ENCODE assay signal across 28 mouse cellular contexts in the genomic region with DNA sequence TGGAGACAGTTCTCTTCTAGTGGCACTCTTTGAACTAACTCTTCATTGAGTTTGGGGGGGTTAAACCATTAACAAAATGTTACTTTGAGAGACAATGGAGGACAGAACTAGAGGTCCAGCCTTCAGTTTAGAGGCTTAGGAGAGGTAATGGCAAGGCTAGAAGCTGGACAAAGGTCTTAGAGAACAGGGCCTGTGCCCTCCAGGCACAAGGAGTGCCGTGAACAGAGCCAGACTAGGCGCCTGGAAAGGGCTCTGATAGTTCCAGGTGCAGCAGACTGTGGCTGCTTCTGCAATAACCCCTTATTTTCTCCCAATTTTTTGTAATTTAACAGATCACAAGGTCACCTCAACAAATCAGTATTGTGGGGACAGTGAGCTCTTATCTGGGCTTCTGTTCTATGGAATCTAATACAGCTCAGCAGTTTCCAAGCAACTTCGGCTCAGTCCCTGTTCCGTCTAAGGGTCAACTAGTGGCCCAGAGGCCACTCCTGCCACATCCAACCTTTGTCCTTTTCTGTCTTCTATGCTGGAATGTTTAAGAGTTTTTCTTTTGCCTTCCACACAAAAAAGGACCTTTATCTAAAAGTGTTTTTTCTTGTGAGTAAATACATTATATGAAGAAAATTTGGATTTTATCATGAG. TPM values are rescaled to one million over a fixed set of nuclear protein-coding genes. Genes with fewer than 3 reads are reported as not detected.
DNase-seq lines count a peak whose midpoint lies in the region; ATAC-seq and TF ChIP-seq lines count a peak whose summit lies in the region.
"Had no signal": no experiment of that assay in that cellular context is flagged by ENCODE, and none has a peak within 500 bp of the region (broad histone marks: within the 10 kb centered on the region; RNA-seq: fewer than 3 reads in every experiment).

No protein-coding gene starts in this region.

- H3K4me3 ChIP-seq in kidney, embryonic 14.5 days (ENCODE audit: low read length): no peak overlapping the region
- no peak overlapping the region for H3K4me3 ChIP-seq in ES-Bruce4 (ENCODE audit: low read depth, low read length)
- H3K4me3 ChIP-seq in embryonic facial prominence, embryonic 10.5 days: no peak overlapping the region
- H3K4me3 ChIP-seq in limb, embryonic 12.5 days (replicated peaks): no peak overlapping the region
- H3K4me3 ChIP-seq: embryonic facial prominence, embryonic 13.5 days; erythroblast, embryonic 14.5 days; heart, embryonic 12.5 days; hindbrain, embryonic 10.5 days; left cerebral cortex, adult 2 months had no signal

- no peaks in the 10 kb centered on the region for H3K27me3 ChIP-seq in kidney, embryonic 14.5 days (ENCODE audit: control insufficient read depth, insufficient read depth, low read length)
- H3K27me3 ChIP-seq in ES-Bruce4 (ENCODE audit: control insufficient read depth, insufficient read depth, low read length, poor library complexity, severe bottlenecking): no peaks in the 10 kb centered on the region
- H3K27me3 ChIP-seq in embryonic facial prominence, embryonic 10.5 days (replicated peaks; ENCODE audit: low read depth, poor library complexity, severe bottlenecking): peaks cover 30% of the 10 kb centered on the region; the same call in 1 of the 2 replicates
- H3K27me3 ChIP-seq in limb, embryonic 12.5 days: peaks cover 12% of the 10 kb centered on the region
- H3K27me3 ChIP-seq: CH12.LX had no signal

- no peak for TF ChIP-seq POLR2A in ES-Bruce4 (IDR thresholded peaks at IDR 0.05; ENCODE audit: insufficient read depth, low read length)

- DNase-seq in kidney, adult 8-10 months: no peak
- DNase-seq in embryonic facial prominence, embryonic 10.5 days (ENCODE audit: low spot score): peak; percentile 24
- DNase-seq in layer of hippocampus, adult 18-20 months (ENCODE audit: low spot score in 2 of 2): no peak
- no peak for DNase-seq in spleen, adult 18-20 months
- DNase-seq: adrenal gland, adult 8-10 months; B cell, adult 2 months; cerebellum, adult 18-20 months; cerebellum, postnatal 14 days; heart, postnatal 10 days; lung, adult 2 months; lung, postnatal 14 days; right cerebral cortex, postnatal 4 days had no signal

- no peaks in the 10 kb centered on the region for H3K9me3 ChIP-seq in kidney, embryonic 14.5 days (ENCODE audit: control insufficient read depth, low read length)
- H3K9me3 ChIP-seq in ES-Bruce4 (replicated peaks; ENCODE audit: control insufficient read depth, insufficient read depth, low read length, poor library complexity, severe bottlenecking): no peaks in the 10 kb centered on the region
- no peaks in the 10 kb centered on the region for H3K9me3 ChIP-seq in embryonic facial prominence, embryonic 10.5 days
- H3K9me3 ChIP-seq in limb, embryonic 12.5 days: no peaks in the 10 kb centered on the region
- H3K9me3 ChIP-seq: embryonic facial prominence, embryonic 13.5 days; heart, embryonic 12.5 days; hindbrain, embryonic 10.5 days had no signal

- H3K4me2 ChIP-seq in kidney, embryonic 14.5 days (replicated peaks; ENCODE audit: low read depth, low read length): no peak overlapping the region
- H3K4me2 ChIP-seq in limb, embryonic 12.5 days: no peak overlapping the region
- H3K4me2 ChIP-seq: heart, embryonic 12.5 days; liver, embryonic 11.5 days; midbrain, embryonic 11.5 days had no signal

- peak; percentile 55; the same call in 1 of the 2 replicates for ATAC-seq in kidney, embryonic 14.5 days (ENCODE audit: low FRiP score, low TSS enrichment)
- ATAC-seq in limb, embryonic 12.5 days (ENCODE audit: insufficient number of reproducible peaks, insufficient read depth, low FRiP score, low TSS enrichment, low read depth): no peak
- ATAC-seq: activated CD4-positive, CD25-positive, alpha-beta regulatory T cell, adult 4 months; forebrain, embryonic 14.5 days; hindbrain, postnatal 0 days had no signal

- no peak for TF ChIP-seq CTCF in ES-Bruce4 (IDR thresholded peaks at IDR 0.05; ENCODE audit: low read depth, low read length)

- no peaks in the 10 kb centered on the region for H3K4me1 ChIP-seq in kidney, embryonic 14.5 days (ENCODE audit: control insufficient read depth, insufficient read depth, low read length)
- no peaks in the 10 kb centered on the region for H3K4me1 ChIP-seq in ES-Bruce4 (ENCODE audit: control insufficient read depth, insufficient read depth, low read length)
- H3K4me1 ChIP-seq in embryonic facial prominence, embryonic 10.5 days: peaks cover 16% of the 10 kb centered on the region
- H3K4me1 ChIP-seq in limb, embryonic 12.5 days (replicated peaks): peaks cover 10% of the 10 kb centered on the region
- H3K4me1 ChIP-seq: embryonic facial prominence, embryonic 13.5 days had no signal

- H3K36me3 ChIP-seq in kidney, embryonic 14.5 days (ENCODE audit: control insufficient read depth, insufficient read depth, low read length): no peaks in the 10 kb centered on the region
- no peaks in the 10 kb centered on the region for H3K36me3 ChIP-seq in ES-Bruce4 (ENCODE audit: control insufficient read depth, insufficient read depth, low read length, poor library complexity, severe bottlenecking)
- no peaks in the 10 kb centered on the region for H3K36me3 ChIP-seq in embryonic facial prominence, embryonic 10.5 days (replicated peaks)
- no peaks in the 10 kb centered on the region for H3K36me3 ChIP-seq in limb, embryonic 12.5 days
- H3K36me3 ChIP-seq: embryonic facial prominence, embryonic 13.5 days; heart, embryonic 12.5 days; hindbrain, embryonic 10.5 days had no signal

- TF ChIP-seq EP300 in ES-Bruce4 (IDR thresholded peaks at IDR 0.05; ENCODE audit: insufficient read depth, low read depth, low read length): no peak

- 69% methylated on average over 4 of the region's 4 CpGs for whole genome bisulfite sequencing in kidney, embryonic 14.5 days
- WGBS in embryonic facial prominence, embryonic 10.5 days: 43% methylated on average over 4 of the region's 4 CpGs
- WGBS in limb, embryonic 12.5 days: 45% methylated on average over 4 of the region's 4 CpGs

- H3K9ac ChIP-seq in kidney, embryonic 14.5 days (ENCODE audit: low read depth, low read length): no peak overlapping the region
- 0 out of 2 replicates have a peak overlapping the region, but pooled peaks have one; percentile 11 for H3K9ac ChIP-seq in ES-Bruce4 (ENCODE audit: low read depth, poor library complexity, severe bottlenecking)
- no peak overlapping the region for H3K9ac ChIP-seq in limb, embryonic 12.5 days (replicated peaks)
- H3K9ac ChIP-seq: embryonic facial prominence, embryonic 13.5 days; heart, embryonic 12.5 days had no signal

- no peak overlapping the region for H3K27ac ChIP-seq in kidney, embryonic 14.5 days (ENCODE audit: low read depth, low read length)
- H3K27ac ChIP-seq in ES-Bruce4 (ENCODE audit: insufficient read depth, low read length): peak overlapping the region; percentile 87
- peak overlapping the region; percentile 72 for H3K27ac ChIP-seq in embryonic facial prominence, embryonic 10.5 days (replicated peaks)
- 0 out of 2 replicates have a peak overlapping the region, but pooled peaks have one; percentile 69 for H3K27ac ChIP-seq in limb, embryonic 12.5 days
- H3K27ac ChIP-seq: embryonic facial prominence, embryonic 13.5 days; hindbrain, embryonic 10.5 days; hindbrain, postnatal 0 days; left cerebral cortex, adult 2 months; stomach, postnatal 0 days had no signal

RNA-seq across cellular contexts. Expression of a gene that starts 43.8 kb away (rescaled TPM):
- 9.6 and 26.6 TPM in 2 replicates for polyA plus RNA-seq in kidney, embryonic 14.5 days (2014; fragmentation: Nextera tagmentation; extraction: Ambion mirVana)
- polyA plus RNA-seq in ES-Bruce4 (2011; ENCODE audit: insufficient read depth, insufficient read length, low read depth, missing spikeins): 214 and 216 TPM in 2 replicates
- polyA plus RNA-seq in embryonic facial prominence, embryonic 10.5 days (2016; fragmentation: Nextera tagmentation; extraction: Ambion mirVana): 109 and 139 TPM in 2 replicates
- 45.7 and 51.6 TPM in 2 replicates for polyA plus RNA-seq in limb, embryonic 12.5 days (2016; fragmentation: Nextera tagmentation; extraction: Ambion mirVana)
- under 1 TPM; 0.23 to 0.30 TPM for total RNA-seq in layer of hippocampus, adult 18-20 months (2021)
- total RNA-seq: gastrocnemius, adult 8-10 months had no signal
